Mouse (Mus musculus): Measurements from ENCODE around the gene Itga2b. TPM values are rescaled to one million over a fixed set of nuclear protein-coding genes. Genes with fewer than 3 reads are reported as not detected.

Gene Itga2b
- polyA plus RNA-seq, 2 experiments: 20.0 to 35.4 TPM

DNA sequence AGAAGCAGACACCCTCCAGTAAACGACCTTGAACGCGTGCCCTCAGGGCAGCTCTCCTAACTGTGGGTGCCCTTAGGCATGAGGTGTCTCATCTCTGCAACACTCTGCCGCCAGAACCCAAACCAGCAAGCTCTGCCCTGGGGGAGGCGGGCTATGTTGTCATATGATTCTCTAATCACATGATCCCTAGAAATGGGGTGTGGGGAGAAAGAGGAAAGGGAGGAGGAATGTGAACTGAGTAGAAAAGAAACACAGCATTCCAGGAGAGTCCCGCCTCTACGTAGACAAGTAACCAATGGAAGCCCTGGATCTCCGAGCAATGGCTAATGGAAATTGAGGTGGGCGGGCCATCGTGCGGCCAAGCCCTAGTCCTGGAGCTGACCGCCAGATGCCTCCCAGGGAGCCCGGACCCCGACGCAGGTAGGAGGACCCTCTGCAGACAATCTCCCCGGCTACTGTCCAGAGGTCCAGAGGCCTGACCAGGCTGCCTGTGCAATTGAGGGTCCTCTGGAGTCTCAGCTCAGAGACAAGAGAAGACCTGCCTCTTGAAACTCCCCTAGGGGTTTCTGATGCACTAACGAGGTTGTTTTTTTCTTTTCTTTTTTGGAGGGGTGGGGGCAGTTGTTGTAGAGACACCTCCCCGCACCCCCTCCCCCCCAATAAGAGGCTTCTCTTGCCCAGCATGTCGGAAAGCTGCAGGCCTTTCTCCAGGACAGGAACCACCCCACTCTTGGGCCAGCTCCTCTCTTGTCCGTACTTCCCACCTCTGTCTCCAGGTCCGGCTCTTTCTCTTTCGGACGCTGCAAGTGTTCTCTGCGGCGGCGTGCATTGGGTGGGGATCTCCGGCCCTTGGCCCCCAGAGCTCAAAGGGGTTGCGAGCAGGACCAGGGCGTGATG lies 39.6 kb downstream of the Itga2b start, which contains the start of gene Grn:
Gene Grn (plus strand): TSS at position 195 of the 897 bp plus-strand sequence.
- peak; percentile 75 to 81 (median 78) for DNase-seq (ENCODE audit: low read depth in 3 of 3, low spot score in 3 of 3)

DNA sequence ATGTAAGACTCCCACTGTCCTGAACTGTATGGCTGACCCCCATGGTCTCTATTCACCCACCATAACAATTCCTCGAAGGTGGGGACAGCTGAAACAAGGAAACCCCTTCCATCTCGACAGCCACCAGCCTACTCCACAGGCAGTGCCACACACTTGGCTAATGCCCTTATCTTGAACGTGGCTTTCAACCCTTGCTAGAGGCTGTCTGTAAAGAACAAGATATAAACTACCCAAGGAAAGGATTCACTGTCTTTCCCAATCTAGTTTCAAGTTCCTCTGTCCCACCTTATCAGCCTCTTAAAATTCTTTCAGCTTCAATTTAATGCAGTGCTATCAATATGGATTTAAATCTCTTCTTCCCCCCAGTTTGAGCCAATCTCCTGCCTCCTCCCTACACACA lies 40.4 kb downstream of the Itga2b start:
- Histone ChIP-seq H3K4me2 (ENCODE audit: low read depth) (peak overlapping the region; percentile 99), H3K4me3 (ENCODE audit: insufficient read depth in 1 of 2, low read depth in 2 of 2, low read length in 2 of 2) (peak overlapping the region; percentile 65 to 70), H3K36me3 (replicated peaks; ENCODE audit: control insufficient read depth, insufficient read depth, low read depth) (no peaks in the 10 kb centered on the region), H3K9me3 (ENCODE audit: control insufficient read depth, low read length) (no peaks in the 10 kb centered on the region), H3K27ac (no peak overlapping the region), H3K9ac (replicated peaks) (peak overlapping the region; percentile 56), H3K4me1 (replicated peaks; ENCODE audit: control insufficient read depth in 2 of 2, insufficient read depth in 2 of 2, low read length in 1 of 2) (peaks cover 5 to 14% of the 10 kb centered on the region in 2 experiments; a peak in 3 of 4 replicates), H3K27me3 (ENCODE audit: control insufficient read depth, insufficient read depth, low read length) (no peaks in the 10 kb centered on the region; the same call in 1 of the 2 replicates)
- TF ChIP-seq EP300 (IDR thresholded peaks at IDR 0.05; ENCODE audit: low read depth) (no peak), CTCF (IDR thresholded peaks at IDR 0.05; ENCODE audit: low read depth) (no peak)
- ATAC-seq (ENCODE audit: insufficient read depth) (no peak), DNase-seq (ENCODE audit: low read depth in 3 of 3, low spot score in 3 of 3) (no peak)
- WGBS (ENCODE audit: insufficient replicate concordance): 12% methylated on average over 3 of the region's 3 CpGs

More for the DNA sequence above, 39.6 kb downstream of the Itga2b start, which contains the start of gene Grn:
- no peaks in the 10 kb centered on the region; the same call in 1 of the 2 replicates for H3K27me3 ChIP-seq (ENCODE audit: control insufficient read depth, insufficient read depth, low read length)
- H3K4me1 ChIP-seq (replicated peaks; ENCODE audit: control insufficient read depth in 2 of 2, insufficient read depth in 2 of 2, low read length in 1 of 2): peaks cover 5 to 14% of the 10 kb centered on the region in 2 experiments; a peak in 3 of 4 replicates
- TF ChIP-seq CTCF (IDR thresholded peaks at IDR 0.05; ENCODE audit: low read depth) (0 out of 2 replicates have a peak, but pooled peaks have one; percentile 2), EP300 (IDR thresholded peaks at IDR 0.05; ENCODE audit: low read depth) (no peak)
- ATAC-seq (ENCODE audit: insufficient read depth): peak; percentile 84
- peak within 1 kb of the TSS; percentile 56 for H3K9ac ChIP-seq (replicated peaks)
- H3K4me2 ChIP-seq (ENCODE audit: low read depth): peak within 1 kb of the TSS; percentile 99
- under 1% methylated on average over 29 of the region's 29 CpGs for WGBS (ENCODE audit: insufficient replicate concordance)
- no peaks in the 10 kb centered on the region for H3K9me3 ChIP-seq (ENCODE audit: control insufficient read depth, low read length)
- no peaks in the 10 kb centered on the region for H3K36me3 ChIP-seq (replicated peaks; ENCODE audit: control insufficient read depth, insufficient read depth, low read depth)
- peak within 1 kb of the TSS; percentile 35 for H3K27ac ChIP-seq
- peak within 1 kb of the TSS; percentile 66 to 70 for H3K4me3 ChIP-seq (ENCODE audit: insufficient read depth in 1 of 2, low read depth in 2 of 2, low read length in 2 of 2)

DNA sequence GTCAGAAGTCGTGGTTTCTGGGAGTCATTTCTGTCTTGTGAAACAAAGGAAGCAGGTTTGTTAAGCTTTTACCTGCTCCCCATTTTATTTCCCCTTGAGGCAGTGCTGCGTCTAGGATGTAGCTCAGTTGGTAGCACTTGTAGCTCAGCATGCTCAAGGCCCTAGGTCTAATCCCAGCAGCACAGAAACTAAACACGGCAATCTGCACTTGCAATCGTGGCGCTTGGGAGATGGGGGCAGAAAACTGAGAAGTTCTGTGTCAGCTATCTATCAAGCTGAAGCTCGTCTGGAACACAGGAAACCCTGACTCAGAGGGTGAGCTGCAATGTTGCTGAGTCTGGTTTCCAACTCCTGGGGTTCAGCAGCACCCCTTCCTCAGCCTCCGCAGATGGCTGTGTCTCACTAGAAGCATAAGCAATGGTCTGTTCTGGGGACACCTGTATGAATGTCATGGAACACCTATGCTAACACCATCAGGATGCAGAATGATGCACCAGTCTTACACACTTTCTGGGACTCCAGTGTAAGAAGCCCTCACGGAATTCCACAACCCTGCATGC lies 40.9 kb downstream of the Itga2b start:
- H3K4me2 ChIP-seq (ENCODE audit: low read depth): peak overlapping the region; percentile 99
- ATAC-seq (ENCODE audit: insufficient read depth) (no peak), DNase-seq (ENCODE audit: low read depth in 3 of 3, low spot score in 3 of 3) (no peak)
- no peaks in the 10 kb centered on the region for H3K9me3 ChIP-seq (ENCODE audit: control insufficient read depth, low read length)
- H3K4me1 ChIP-seq (replicated peaks; ENCODE audit: control insufficient read depth in 2 of 2, insufficient read depth in 2 of 2, low read length in 1 of 2): peaks cover 5 to 14% of the 10 kb centered on the region in 2 experiments; a peak in 3 of 4 replicates
- no peak overlapping the region for H3K27ac ChIP-seq
- no peak for TF ChIP-seq CTCF (IDR thresholded peaks at IDR 0.05; ENCODE audit: low read depth)
- TF ChIP-seq EP300 (IDR thresholded peaks at IDR 0.05; ENCODE audit: low read depth): no peak
- H3K4me3 ChIP-seq (ENCODE audit: insufficient read depth in 1 of 2, low read depth in 2 of 2, low read length in 2 of 2): 0 out of 4 replicates have a peak overlapping the region, but pooled peaks of 1 of the 2 experiments have one; percentile 9
- 29% methylated on average over 8 of the region's 8 CpGs for WGBS (ENCODE audit: insufficient replicate concordance)
- no peak overlapping the region for H3K9ac ChIP-seq (replicated peaks)
- H3K36me3 ChIP-seq (replicated peaks; ENCODE audit: control insufficient read depth, insufficient read depth, low read depth): no peaks in the 10 kb centered on the region
- no peaks in the 10 kb centered on the region; the same call in 1 of the 2 replicates for H3K27me3 ChIP-seq (ENCODE audit: control insufficient read depth, insufficient read depth, low read length)

DNA sequence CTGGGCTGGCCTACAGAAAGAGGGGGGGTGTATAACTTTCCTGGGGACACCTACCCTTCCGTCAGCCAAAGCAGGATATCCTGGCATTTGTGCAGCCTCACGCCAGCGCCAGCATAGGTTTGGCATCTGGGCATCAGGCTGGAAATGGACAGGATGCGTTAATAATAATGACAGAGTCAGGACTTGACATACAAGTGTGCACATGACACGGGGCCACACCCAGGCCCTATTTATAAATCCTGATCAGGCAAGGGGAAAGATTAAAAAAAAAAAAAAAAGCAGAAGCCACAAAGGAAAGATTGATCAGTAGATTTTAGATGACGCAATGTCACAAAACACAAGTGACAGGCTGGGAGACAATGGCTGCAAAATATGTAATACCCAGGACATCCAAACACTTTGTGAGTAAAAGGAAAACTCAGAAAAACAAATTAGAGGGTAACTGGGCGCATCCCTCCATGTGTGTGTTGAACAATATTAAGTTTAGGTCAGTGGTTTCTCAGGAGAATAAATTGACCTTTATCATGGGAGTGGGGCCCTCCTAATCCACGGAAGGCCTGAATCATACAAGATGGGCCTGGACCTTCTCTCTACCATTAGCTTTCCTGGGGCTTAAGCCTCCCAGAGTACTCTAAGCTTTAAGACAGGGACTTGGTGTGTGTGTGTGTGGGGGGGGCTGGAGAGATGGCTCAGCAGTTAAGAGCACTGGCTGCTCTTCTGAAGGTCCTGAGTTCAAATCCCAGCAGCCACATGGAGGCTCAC lies 44.2 kb downstream of the Itga2b start:
- Histone ChIP-seq H3K36me3 (replicated peaks; ENCODE audit: control insufficient read depth, insufficient read depth, low read depth) (no peaks in the 10 kb centered on the region), H3K4me2 (ENCODE audit: low read depth) (no peak overlapping the region), H3K9ac (replicated peaks) (no peak overlapping the region), H3K27me3 (ENCODE audit: control insufficient read depth, insufficient read depth, low read length) (no peaks in the 10 kb centered on the region; the same call in 1 of the 2 replicates), H3K4me1 (replicated peaks; ENCODE audit: control insufficient read depth in 2 of 2, insufficient read depth in 2 of 2, low read length in 1 of 2) (peaks cover 5 to 11% of the 10 kb centered on the region in 2 experiments; a peak in 3 of 4 replicates), H3K9me3 (ENCODE audit: control insufficient read depth, low read length) (no peaks in the 10 kb centered on the region), H3K27ac (no peak overlapping the region), H3K4me3 (ENCODE audit: insufficient read depth in 1 of 2, low read depth in 2 of 2, low read length in 2 of 2) (no peak overlapping the region)
- no peak for TF ChIP-seq EP300 (IDR thresholded peaks at IDR 0.05; ENCODE audit: low read depth)
- no peak for TF ChIP-seq CTCF (IDR thresholded peaks at IDR 0.05; ENCODE audit: low read depth)
- ATAC-seq (ENCODE audit: insufficient read depth) (no peak), DNase-seq (ENCODE audit: low read depth in 3 of 3, low spot score in 3 of 3) (no peak)
- WGBS (ENCODE audit: insufficient replicate concordance): 51% methylated on average over 8 of the region's 8 CpGs
